Mouse (Mus musculus): Measurements from ENCODE around the gene Grasp. TPM values are rescaled to one million over a fixed set of nuclear protein-coding genes. Genes with fewer than 3 reads are reported as not detected.
A peak's percentile ranks its signal among the peaks of the same experiment; 100 is the strongest.

Gene Grasp
- total RNA-seq, 2 experiments from 2014 or later: 14.9 to 18.0 TPM

DNA sequence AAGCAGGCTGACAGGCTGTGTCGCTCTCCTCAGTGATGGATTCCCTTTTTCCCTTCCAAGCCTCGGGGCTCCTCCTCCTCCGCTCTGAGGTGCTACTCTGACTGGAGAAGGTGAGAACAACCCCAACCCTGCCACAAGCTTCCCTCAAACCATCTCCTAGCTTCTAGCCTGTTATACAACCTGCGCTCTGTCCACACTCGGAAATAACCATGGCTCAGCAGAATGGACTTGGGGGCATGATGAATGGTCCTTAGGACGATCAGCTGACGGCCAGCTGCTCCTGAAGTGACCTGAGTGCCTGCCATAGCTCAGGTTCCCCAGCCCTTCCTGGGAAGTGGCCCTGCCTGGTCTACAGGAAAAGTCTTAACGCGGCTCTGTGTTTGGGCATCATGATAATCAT is 17.9 kb downstream of the Grasp start:
- no peak for DNase-seq
- intact Hi-C loops (cut with DNase I): no loop called here

DNA sequence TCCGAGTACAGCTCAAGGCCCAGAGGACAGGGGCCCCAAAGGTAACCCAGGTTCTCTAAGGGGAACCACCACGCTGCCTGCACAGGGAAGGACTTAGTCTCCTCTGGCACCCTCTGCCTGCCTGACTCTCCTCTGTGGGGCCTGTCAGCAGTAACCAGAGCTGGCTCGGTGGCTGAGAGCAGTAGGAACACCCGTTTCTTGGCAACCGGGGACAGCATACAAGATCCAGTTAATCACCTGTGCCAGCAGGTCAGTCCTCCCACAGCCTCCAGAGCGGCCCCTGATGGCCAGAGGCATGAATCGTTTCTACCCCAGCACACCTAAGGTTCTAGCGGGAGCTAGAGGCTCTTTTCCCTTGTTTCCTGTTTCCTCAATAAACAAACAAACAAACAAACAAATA is 18.7 kb downstream of the Grasp start:
- intact Hi-C loops (cut with DNase I): no loop called here
- DNase-seq: peak; percentile 84 to 87

DNA sequence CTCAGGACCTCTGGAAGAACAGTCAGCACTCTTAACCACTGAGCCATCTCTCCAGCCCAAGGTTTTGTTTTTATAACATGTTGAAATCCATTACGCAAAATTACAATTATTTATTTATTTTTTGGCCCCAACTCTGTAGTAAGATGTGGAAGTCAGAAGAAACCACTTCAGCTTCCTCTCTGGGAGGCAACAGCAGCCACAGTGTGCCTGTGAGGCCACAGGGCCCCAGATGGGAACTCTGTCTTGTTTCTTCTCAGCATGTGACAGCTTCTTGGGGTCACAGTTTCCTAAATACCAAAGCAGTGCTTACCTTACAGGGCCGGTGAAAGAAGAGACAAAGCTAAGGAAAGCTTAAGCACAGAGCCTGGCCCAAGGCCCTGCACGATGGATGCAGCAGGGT is 20.0 kb downstream of the Grasp start:
- intact Hi-C loops (cut with DNase I): no loop called here
- DNase-seq: no peak

DNA sequence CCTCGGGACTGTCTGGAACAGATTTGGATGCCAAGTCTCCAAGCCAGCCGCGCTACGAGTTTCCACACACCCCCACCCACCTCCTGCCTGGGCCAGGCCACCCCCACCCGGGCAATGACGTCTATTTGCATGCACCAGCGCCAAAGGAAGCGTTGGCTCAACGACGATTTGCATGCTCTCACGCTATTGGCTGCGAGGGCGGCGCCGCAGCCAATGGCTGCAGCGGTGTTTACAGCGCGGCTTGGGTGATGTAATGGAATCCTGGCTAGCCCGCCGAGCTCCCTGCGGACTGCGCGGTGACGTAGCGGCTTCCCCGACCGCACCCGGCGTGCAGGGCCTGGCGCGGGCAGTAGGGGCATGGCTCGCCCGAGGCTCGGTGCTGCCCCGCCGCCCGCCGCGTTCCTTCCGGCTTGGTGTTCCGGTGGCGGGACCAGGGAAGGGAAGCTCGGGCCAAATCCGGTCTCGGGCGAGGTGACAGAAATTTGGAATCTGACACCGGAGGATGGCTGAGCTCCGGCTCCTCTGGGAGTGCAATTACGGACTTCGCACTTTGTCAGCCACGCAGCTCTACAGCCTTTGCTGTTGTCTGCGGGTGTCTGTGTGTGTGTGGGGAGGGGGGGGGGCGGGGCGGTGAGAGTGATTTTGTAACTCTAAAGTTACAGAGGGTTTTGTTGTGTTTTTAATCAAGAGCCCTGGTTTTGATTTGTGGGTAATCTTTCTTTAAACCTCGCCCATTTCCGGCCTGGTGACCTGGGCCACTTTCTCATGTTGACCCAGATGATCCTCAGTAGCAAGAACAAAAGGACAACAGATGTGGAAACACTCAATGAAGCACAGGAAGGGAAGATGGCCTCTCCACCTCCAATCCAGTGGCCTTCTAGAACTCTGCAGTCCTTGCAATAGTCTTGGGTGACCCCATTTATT is 22.5 kb downstream of the Grasp start:
- DNase-seq: peak; percentile 97 to 99
- intact Hi-C loops (cut with DNase I): no loop called here

DNA sequence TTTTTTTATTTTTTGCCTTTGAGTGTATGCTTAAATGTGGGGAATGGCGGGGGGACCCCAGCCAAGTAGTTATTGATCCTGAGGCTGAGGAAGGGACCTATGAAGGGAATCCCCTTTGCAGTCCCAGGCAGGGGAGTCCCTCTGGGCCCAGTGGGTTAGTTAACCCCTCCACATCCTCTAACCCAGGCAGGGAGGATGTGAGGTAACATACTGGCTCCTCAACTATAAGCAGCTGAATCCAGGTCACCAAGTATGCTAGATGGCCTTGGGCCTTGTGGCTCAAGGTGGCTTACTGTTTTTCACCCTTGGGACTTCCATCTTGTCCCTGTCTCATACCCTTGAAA is 23.1 kb downstream of the Grasp start:
- intact Hi-C loops (cut with DNase I): no loop called here
- DNase-seq: no peak

DNA sequence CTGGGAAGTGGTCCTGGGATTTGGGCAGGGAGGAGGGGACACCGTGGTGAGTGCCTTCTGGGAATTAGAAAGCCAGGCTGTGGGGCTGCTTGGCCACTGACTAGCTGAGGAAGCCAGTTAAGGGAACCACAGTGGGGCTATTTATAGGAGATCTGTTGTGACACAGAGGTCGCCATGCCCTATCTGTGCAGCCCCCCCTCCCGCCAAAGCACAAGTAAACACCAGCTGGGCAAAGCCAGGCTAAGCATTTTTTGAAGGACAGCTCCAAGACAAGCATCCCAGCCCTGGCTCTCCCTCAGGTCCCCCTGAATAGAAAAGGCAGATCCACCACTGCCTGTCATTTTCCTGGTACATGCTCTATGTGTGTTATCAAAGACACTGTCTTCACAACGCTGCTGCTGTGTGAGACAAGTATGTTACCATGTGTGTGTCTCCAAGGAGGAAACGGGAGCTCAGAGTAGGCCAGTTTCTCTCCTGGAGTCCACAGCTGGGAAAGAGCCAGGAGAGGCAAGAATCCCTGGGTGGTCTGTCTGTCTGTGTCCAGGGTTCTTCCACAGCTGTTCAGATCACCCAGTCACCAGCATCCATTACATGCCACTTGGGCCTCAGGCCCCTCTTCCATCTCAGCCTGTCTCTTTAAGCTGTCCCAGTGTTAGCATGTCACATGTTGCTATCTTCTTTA is 24.2 kb downstream of the Grasp start:
- intact Hi-C loops (cut with DNase I): no loop called here
- DNase-seq: peak; percentile 68 to 70

DNA sequence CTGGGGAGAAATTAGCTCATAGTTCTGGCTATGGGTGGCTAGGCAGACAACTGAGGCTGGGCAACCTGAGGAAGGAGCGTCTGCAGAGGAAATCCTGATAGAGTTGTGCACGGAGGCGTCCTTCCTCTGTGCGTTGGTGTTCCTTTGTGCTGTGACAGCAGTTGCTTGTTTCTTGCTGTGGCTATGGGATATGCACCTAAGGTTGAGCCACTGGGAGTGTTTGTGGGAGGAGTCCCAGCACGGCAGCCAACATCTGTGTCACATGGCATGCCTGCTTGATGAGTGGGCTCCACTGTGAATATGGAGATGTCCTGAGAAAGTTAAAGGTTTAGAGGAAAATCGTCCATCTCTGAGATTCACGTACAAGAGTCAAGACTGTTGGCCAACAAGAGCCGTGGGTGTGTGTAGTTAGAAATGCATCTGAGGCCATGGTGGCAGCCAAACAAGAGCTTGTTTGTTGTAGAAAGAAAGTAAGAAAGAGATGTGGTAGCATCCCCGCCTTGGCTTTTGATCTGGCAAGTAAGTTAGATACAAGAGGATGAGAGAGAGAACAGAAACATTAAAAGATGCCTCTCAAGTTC is 26.3 kb downstream of the Grasp start:
- DNase-seq: no peak
- intact Hi-C loops (cut with DNase I): no loop called here

DNA sequence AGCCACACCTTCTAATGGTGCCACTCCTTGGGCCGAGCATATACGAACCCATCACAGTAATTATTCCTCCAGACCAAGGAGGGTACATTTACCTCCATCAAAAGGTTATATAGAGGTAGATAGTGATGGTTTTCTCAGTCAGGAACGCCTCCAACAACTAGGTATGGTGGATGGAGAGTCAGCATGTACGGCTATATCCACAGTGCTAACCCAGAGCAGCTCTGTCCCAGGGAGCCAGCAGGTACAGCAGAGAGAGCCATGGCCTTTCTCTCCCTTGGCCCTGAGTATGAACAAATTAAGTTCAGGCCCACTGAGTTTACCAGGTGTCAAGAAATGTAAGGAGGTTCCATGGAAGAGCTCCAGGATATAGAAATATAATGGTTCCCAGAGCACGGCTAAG is 27.9 kb downstream of the Grasp start:
- intact Hi-C loops (cut with DNase I): no loop called here
- DNase-seq: no peak

DNA sequence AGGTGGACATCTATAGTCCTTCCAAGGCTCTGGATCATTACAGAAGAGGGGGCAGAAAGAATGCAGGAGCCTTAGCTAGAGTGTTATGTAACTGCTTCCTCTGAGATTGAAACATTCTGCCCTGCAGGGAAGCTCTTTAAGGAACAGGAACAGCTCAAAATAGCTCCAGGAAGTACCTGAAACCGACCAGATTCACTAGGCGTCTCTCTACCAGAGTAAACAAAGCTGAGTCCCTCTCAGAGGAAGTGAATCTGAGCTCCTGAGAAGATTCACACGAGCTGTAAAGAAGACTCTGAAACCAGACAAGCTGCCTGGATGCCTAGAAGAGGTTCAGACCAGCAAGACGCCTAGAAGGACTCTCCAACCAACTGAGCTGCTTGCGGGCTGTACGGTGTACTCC is 28.6 kb downstream of the Grasp start:
- intact Hi-C loops (cut with DNase I): no loop called here
- no peak for DNase-seq

DNA sequence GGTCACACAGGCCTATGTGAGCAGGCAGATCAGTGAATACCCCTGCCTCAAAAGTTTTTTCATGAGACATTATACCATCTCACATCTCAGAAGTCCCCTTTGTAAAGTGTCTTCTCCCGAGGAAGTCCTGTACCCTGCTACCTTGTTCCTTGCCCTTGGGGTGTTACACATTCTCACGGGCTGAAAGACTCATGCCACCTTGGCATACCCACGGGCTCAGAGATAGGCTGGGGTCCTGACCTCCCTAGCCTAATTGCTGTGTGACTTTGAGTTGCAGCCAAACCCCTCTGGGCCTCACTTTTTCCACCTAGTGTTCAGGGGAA is 29.5 kb downstream of the Grasp start:
- intact Hi-C loops (cut with DNase I): no loop called here
- DNase-seq: no peak

DNA sequence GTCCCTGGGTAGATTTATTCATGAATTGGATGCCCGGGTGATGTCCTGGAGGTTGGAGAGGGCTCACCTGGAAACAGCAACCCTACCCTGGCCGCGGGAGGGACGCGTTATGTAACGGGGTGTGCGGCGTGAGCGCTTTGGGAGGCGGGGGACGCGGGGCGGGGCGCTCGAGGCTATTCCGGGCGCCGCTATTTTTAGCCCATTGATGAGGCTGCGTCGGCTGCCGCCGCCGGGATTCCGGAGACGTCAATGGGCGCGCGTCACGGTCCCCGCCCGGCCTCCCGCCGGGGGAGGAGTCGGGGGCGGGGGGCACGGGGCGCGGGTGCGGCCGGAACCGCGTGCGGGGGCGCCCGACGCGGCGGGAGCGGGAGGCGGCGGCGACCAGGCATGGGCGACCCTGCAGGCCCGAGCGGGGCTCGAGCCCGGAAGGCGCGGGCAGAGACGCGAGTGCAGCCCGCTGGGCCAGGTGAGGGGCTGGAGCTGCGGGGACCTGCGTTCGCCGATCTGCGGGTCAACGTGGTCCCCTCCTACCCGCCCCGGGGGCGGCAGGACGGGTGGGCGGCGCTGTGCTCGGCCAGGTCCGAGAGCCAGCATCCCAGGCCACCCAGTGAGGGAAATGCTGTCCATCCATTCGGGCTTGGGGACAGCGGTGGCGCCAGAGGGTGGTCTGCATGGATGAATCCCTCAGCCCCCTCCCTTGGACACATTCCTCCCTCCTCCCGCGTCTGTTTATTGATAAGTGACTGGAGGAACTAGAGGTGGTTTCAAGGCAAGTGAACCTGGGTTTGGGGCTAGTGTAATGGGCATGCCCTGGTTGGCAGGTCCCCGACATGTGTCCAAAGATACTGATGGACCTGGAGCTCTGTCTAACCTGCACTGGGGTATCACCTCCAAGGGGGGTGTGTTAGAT is 30.2 kb downstream of the Grasp start, which contains the start of gene Nr4a1:
TSS of gene Nr4a1 (plus strand) at position 384 of the 910 bp plus-strand sequence.
- intact Hi-C loops (cut with DNase I): no loop called here
- peak; percentile 86 to 89 for DNase-seq

DNA sequence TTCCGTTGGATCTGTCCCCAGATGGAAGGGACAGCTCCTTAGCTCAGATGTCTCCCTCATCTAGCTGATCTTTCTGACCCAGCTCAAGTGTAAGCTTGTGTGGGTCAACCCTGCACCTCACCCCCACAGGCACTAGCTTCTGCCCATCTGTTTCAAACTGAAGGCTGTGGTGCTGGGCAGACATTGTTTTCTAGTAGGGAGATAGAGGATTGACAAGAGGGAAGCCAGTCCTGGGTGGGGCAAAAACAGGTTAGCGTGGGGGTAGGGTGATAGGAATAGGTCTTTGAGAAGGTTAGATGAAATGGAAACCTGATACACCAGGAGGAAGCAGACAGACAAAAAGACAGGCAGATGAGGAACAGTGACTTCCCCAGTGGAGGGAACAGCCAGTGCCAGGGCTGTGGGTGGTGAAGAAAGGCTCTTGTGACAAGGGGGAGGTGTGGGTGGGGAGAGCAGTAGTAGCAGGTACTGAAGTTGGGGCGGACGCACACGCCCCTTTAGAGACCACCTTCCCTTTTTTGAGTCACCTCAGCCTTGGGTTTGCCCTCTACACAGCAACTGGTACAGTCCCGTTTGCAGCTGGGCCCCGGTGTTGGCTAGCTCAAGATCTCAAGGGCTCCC is 32.0 kb downstream of the Grasp start:
- intact Hi-C loops (cut with DNase I): no loop called here

DNA sequence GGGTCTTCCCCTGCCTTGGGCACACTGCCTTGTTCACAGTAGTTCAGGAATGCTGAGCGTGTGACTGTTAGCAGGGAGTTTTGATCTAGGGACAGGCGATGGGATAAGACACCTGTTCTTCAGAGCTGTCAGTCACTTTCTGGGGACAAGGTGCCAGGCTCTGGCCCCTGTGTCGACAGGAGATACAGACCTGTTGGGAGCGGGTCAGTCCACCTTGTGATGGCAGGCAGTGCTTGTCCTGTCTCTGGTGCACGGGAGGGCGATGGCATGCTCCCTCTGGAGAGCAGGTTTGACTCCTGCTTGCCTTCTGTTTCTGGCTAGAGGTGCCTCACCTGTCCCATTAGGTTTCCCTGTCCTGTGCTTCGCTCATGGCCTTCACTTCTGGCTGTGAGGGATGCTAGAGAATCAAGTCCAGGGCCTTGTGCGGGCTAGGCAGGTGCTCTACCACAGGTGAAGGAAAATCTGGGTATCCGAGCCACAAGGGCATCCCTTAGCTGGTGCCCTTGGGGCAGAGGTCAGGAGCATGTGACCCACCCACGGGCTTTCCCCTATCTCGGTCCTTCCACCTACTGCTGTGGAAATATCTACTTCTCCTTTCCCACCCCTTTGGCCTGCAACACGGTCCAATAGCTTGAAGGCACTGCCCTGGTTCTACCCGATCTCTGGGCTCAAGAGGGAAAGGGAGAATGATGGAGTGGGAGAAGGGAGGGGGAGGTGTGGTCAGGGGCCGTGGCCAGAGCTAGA is 32.6 kb downstream of the Grasp start:
- peak in 1 of 2 experiments; percentile 49 for DNase-seq
- intact Hi-C loops (cut with DNase I): no loop called here

More for the DNA sequence above, 32.0 kb downstream of the Grasp start:
- DNase-seq: no peak

DNA sequence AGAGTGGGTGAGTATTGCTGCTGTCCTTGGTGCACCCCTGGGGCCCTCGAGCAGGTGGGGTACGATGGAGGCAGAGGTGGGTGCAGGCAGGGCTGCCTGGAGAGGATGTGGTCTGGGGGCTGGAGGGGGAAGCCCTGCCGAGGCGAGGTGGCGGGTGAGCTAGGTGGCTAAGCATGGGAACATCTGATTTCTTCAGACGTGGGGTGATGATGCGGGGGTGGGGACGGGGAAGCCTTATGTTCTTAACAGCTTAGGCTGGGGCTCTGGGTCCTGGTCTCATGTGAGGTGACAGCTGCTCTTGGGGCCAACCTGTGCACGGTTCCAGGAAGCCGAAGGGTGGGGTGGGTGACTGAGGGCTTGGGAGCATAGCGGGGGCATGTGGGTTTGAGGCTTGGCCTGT is 34.4 kb downstream of the Grasp start:
- intact Hi-C loops (cut with DNase I): no loop called here
- DNase-seq: no peak

DNA sequence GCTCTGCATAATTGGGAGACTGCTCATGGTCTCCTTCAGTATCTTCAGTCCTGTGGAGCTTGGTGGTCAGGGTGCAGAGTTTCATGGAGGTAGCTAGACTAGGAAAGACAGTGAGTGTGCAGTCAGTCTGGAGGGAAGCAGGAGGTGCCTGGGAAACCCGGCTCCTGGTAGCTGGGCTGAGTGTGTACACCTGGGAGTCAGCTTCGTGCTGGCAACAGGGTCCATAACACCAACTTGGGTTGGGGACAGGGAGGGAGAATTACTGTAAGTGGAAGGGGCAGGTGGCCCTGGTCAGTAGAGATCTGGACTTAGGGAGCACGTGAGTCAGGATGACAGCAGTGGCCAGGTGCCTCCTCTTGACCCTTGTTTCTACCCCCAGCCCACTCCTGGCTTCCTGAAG is 35.9 kb downstream of the Grasp start:
- intact Hi-C loops (cut with DNase I): no loop called here
- peak in 1 of 2 experiments; percentile 44 for DNase-seq

DNA sequence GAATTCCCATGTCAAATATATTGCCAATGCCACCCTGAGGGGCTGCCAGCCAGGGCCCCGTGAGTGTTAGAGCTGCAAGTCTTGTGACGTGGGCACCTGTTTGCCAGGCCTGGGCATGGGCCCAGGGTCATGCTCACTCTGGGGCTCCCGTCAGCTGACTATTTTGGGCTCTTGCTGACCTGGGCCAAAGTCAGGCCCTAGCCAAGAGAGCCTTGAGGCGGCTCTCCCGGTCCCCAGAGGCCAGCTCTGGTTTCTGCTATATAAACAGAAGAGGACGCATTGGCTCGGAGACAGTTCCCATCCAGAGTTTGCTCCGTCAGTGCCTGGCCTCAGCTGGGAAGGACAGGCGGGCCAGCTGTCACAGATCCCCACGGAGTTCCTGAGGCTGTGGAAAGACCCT is 36.4 kb downstream of the Grasp start:
- intact Hi-C loops (cut with DNase I): no loop called here

DNA sequence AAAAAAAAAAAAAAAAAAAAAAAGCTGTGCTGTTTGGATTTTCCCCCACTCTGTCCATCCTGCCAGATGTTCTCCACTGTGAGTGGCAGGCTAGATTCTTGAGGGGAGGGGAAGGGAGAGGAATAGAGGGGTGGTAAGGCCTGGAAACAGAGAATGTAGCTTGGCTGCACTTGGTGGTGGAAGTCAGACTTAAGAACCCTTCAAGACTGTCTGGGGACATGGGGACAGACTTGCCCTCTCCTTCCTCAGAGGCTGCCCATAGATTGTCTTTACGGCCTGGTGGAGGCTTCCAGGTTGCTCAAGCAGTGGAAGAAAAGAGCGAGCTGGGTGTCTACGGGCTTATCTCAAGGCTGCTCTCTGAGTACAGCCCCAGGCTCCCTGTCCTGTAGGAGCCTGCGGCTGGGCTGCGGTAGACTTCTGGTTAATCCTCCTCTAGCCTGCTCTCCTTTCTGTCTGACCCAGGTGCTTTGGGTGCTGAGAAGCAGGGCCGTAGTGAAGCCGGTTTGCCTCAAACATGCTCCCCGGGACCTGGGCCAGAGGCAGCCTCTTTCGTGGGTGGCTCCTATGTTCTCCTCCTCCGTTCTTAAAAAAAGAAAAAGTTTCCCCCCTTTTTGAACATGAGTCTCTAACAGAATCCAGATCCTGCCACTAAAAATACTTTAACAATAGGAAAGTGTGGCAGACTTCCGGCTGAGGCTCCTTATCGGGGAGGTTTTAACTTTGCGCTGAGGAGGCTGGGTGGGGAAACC is 37.1 kb downstream of the Grasp start:
- DNase-seq: peak; percentile 55 to 66
- intact Hi-C loops (cut with DNase I): no loop called here

More for the DNA sequence above, 36.4 kb downstream of the Grasp start:
- DNase-seq: peak; percentile 92 to 95

DNA sequence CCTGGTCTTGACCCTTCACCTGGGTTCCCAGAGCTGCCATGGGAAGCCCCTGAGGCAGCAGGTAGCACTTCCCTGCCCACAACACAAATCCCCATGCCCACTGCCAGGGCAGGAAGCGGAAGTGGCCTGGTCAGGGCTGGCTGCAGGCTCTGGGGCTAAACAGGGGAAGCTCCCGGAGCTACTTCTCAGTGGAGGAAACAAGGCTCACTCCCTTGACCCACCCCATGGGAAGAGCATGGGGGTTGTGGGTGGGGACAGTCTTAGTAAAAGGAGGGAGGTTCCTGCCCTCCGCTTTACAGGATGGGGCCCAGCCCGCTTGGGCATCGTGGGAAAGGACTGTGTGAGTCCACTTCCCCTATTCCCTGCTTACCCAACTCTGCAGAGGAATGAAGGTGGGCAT is 38.5 kb downstream of the Grasp start:
- intact Hi-C loops (cut with DNase I): no loop called here
- DNase-seq: peak; percentile 48 to 51
